Mouse (Mus musculus): Measurements from ENCODE around the gene Blzf1. TPM values are rescaled to one million over a fixed set of nuclear protein-coding genes. Genes with fewer than 3 reads are reported as not detected.

Gene Blzf1
- total RNA-seq, 2 experiments from 2014 or later: 24.5 to 31.2 TPM

GRCm38 (mm10) chr1:164296473-164296872 is 10.8 kb downstream of the Blzf1 start:
- no peak for DNase-seq (ENCODE audit: low spot score in 2 of 2)

GRCm38 (mm10) chr1:164294071-164294470 is 13.2 kb downstream of the Blzf1 start:
- no peak for DNase-seq (ENCODE audit: low spot score in 2 of 2)

DNA sequence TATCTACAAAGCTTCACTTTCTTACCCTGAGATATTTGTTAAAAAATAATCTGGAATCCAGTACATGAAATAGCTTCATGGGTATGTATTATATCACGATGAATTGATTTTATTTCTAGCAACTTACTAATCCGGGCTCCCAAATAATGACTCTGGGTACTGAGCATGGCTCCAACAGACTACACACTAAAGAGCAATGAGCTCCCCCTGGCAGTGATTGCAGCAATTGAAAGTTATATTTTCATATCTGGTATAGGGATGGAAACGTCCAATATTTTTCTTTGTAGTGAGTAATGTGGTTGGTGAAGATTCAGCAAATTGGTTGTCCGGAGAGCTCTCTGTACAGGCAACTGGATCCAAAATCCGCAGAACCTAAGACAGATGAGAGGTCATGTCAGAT is 15.2 kb downstream of the Blzf1 start:
- DNase-seq (ENCODE audit: low spot score in 2 of 2): no peak

DNA sequence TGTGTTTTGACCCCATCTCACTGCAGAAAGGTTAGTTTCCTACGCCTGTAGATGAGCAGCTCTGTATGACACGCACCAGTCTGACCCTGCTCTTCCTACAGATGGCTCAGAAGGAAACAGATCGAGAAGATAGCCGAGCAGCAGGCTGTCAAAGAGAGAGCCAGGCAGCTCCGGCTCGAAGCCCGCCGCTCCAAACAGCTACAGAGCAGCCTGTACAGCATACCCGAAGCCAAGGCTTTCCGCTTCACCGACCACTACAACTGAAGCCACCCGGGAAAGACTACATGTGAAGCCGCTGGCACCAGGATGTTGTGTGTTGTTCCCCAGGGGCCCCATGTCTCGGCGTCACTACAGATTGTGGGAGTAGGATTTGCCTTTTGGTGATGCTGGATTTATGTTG is 19.9 kb downstream of the Blzf1 start:
- DNase-seq (ENCODE audit: low spot score in 2 of 2): no peak

GRCm38 (mm10) chr1:164284007-164284406 is 23.3 kb downstream of the Blzf1 start:
- no peak for DNase-seq (ENCODE audit: low spot score in 2 of 2)

GRCm38 (mm10) chr1:164279332-164279731 is 28.0 kb downstream of the Blzf1 start:
- no peak for DNase-seq (ENCODE audit: low spot score in 2 of 2)

- no peak for DNase-seq (ENCODE audit: low spot score in 2 of 2)
Measured at GRCm38 (mm10) chr1:164276552-164276951, 30.7 kb downstream of the Blzf1 start.

GRCm38 (mm10) chr1:164275455-164275954 is 31.8 kb downstream of the Blzf1 start, which contains the start of gene Ccdc181:
Ccdc181 (plus strand) TSS chr1:164275585.
- DNase-seq (ENCODE audit: low spot score in 2 of 2): peak; percentile 75 to 84

GRCm38 (mm10) chr1:164273659-164274058 is 33.6 kb downstream of the Blzf1 start:
- DNase-seq (ENCODE audit: low spot score in 2 of 2): no peak

DNA sequence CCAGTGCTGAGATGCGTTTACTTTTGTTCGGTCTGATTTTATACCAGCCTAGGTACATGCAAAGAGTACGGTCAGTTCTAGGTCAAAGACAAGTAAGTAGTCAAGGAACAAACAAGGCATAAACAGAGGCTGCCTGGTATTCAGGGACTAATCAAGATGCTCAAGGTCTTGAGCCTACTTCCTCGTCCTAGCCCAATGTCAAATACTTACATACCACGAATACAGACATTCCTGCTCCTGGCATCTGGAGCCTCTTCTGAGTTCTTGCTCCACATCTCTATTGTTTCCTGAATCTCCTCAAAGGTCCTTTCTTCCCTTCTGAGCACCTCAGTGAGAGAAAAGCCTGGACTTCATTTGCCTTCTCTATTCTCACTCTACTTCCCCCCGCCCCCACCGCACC is 36.3 kb downstream of the Blzf1 start:
- no peak for DNase-seq (ENCODE audit: low spot score in 2 of 2)

DNA sequence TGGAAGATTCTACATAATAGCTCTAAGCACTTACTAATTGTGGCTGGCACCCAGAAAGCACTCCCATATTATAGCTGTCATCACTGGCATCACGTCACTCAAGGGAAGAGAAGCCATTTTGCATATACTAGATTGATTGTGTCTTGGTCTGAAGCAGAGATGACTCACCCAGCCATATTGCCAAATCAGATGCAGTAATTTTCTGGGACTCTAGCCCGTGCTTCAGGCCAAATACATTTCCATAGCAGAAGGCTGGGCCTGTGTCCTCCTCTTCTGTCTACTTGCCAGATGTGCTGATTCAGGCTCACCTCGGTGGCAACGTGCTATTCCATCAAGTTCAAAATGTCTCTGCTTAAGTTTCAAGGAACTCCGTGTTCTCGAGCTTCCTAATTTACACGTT is 45.7 kb downstream of the Blzf1 start:
- no peak for DNase-seq (ENCODE audit: low spot score in 2 of 2)

- DNase-seq (ENCODE audit: low spot score in 2 of 2): no peak
Measured at GRCm38 (mm10) chr1:164260171-164261028, 46.9 kb downstream of the Blzf1 start.

DNA sequence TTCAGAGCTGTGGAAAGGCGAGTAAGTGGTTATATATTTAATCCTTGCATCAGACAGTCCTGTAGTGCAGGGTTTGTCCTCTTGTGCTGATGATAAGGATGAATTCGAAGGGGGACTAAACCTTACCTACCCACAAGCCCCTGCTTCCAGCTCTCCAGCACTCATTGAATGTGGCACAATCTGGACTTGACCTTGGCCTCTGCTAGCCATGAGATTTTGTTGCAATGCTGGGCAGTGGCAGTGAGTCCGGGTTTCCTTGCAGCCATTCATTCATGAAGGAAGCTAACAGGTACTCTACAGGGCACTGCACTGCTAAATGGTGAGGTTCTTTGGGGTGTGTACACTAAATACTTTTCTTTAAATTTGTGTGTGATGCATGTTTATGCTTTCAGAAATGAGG is 52.5 kb downstream of the Blzf1 start:
- DNase-seq (ENCODE audit: low spot score in 2 of 2): no peak

- no peak for DNase-seq (ENCODE audit: low spot score in 2 of 2)
Measured at GRCm38 (mm10) chr1:164252551-164252950, 54.7 kb downstream of the Blzf1 start.

GRCm38 (mm10) chr1:164251438-164251837 is 55.9 kb downstream of the Blzf1 start:
- no peak for DNase-seq (ENCODE audit: low spot score in 2 of 2)

DNA sequence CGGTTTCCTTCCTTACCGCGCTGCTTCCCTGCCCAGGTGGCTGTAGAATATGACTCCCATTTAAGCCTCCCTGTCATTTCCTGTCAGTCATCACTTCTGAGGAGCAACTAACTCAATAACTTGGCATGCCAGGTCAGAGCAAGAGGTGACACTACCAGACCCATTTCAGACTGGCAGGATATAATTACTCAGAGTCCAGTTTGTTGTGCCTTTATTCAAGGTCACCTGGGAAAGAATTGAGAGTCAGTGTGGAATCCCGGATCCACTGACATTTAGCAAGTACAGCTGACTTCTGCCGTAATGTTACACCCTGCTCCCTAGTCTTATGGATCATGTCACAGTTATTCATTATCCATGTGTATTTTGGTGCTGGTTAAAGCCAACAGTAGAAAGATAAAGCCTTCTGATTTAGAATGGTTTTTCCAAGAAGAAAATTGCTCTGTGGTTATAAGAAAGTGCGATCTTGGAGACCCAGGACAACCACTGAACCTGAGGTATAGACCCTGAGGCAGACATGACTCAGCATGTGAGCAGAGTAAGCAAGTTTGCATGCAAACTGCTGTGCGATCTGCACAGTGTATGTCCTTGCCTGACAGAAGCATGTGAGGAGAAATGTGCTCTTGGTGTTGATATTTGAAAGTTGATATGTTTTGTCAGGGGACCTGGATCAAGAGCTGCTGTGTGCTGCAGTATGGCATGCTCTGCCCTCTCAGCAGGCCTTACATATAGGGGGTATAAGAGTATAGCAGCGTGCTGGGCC is 56.7 kb downstream of the Blzf1 start:
- no peak for DNase-seq (ENCODE audit: low spot score in 2 of 2)

GRCm38 (mm10) chr1:164249332-164249711 is 58.0 kb downstream of the Blzf1 start:
- DNase-seq (ENCODE audit: low spot score in 2 of 2): no peak

GRCm38 (mm10) chr1:164248465-164249331 is 58.6 kb downstream of the Blzf1 start, which contains the start of gene Slc19a2:
Slc19a2 (plus strand) TSS chr1:164249046.
- peak; percentile 98 to 99 for DNase-seq (ENCODE audit: low spot score in 2 of 2)

GRCm38 (mm10) chr1:164247971-164248370 is 59.3 kb downstream of the Blzf1 start:
- DNase-seq (ENCODE audit: low spot score in 2 of 2): no peak

- DNase-seq (ENCODE audit: low spot score in 2 of 2): no peak
Measured at GRCm38 (mm10) chr1:164247442-164247841, 59.8 kb downstream of the Blzf1 start.

DNA sequence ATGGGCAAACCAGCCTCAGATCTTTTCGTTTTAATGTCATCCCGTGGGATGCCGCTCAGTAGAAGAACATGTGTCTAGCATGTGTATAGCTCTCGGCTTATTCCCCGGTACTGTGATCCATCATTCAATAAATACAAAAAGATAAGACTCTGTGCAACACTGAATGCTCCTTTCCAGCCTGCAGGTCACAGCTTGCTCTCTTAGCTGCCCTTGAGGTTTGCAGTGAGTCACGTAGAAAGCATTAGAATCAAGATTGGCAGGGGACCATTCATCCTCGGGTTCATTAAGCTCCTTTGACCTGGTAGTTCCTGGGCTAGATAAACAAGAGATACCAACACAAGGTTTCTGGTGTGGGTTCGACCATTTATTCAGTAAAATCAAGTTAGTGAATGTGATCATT is 64.5 kb downstream of the Blzf1 start:
- no peak for DNase-seq (ENCODE audit: low spot score in 2 of 2)

All from gastrocnemius, postnatal 4 days (tissue).